Mouse (Mus musculus) gastrocnemius, postnatal 14 days (tissue): ENCODE data around the gene Rpsa. TPM values are rescaled to one million over a fixed set of nuclear protein-coding genes. Genes with fewer than 3 reads are reported as not detected.

Experiments
- DNase-seq: peaks from one replicate; pipeline ENCODE4 v3.0.0; 2021; ENCODE audit warnings: mixed read lengths
- intact Hi-C: fragments of 180-260 bp; cut with DNase I; formaldehyde crosslinking; loops from one replicate; pipeline ENCODE4 v1.15.1; 2025; ENCODE audit warnings: low total_unique reads
- total RNA-seq, 2 experiments: library from RNA; stranded (reverse); gene quantifications; 2 replicates each; pipeline ENCODE4 v1.2.3; 2021

Rpsa gene
- total RNA-seq, 2 experiments from 2014 or later = 554 to 604 TPM

- intact Hi-C loops = no loop called here
- no peak for DNase-seq
These were observed 16.1 kb upstream of the Rpsa start for GRCm38 (mm10) chr9:120111156-120111945.

- no peak for DNase-seq
- intact Hi-C loops = no loop called here
These were observed 15.0 kb upstream of the Rpsa start for GRCm38 (mm10) chr9:120112472-120112871.

- intact Hi-C loops = no loop called here
These were observed 14.0 kb upstream of the Rpsa start for GRCm38 (mm10) chr9:120113456-120113855.

GRCm38 (mm10) chr9:120114051-120114788 is 13.3 kb upstream of the Rpsa start:
- intact Hi-C loops = no loop called here

More at GRCm38 (mm10) chr9:120113456-120113855, 14.0 kb upstream of the Rpsa start:
- no peak for DNase-seq

GRCm38 (mm10) chr9:120114789-120115151 is 12.7 kb upstream of the Rpsa start:
- DNase-seq = no peak
- intact Hi-C loops = no loop called here

More at GRCm38 (mm10) chr9:120114051-120114788, 13.3 kb upstream of the Rpsa start:
- DNase-seq = no peak

GRCm38 (mm10) chr9:120115580-120115979 is 11.9 kb upstream of the Rpsa start:
- intact Hi-C loops = no loop called here
- no peak for DNase-seq

- intact Hi-C loops = no loop called here
- DNase-seq = no peak
These were observed 11.3 kb upstream of the Rpsa start for GRCm38 (mm10) chr9:120116184-120116624.

- intact Hi-C loops = no loop called here
These were observed 9.3 kb upstream of the Rpsa start for GRCm38 (mm10) chr9:120118212-120118611.

GRCm38 (mm10) chr9:120120503-120120902 is 7.0 kb upstream of the Rpsa start:
- intact Hi-C loops = no loop called here
- DNase-seq = no peak

More at GRCm38 (mm10) chr9:120118212-120118611, 9.3 kb upstream of the Rpsa start:
- DNase-seq = no peak

GRCm38 (mm10) chr9:120126868-120127267 is 621 bp upstream of the Rpsa start:
- intact Hi-C loops = no loop called here
- DNase-seq = no peak

- intact Hi-C loops = no loop called here
- no peak for DNase-seq
These were observed 1.8 kb downstream of the Rpsa start for GRCm38 (mm10) chr9:120129276-120129675.

- DNase-seq = no peak
- intact Hi-C loops = no loop called here
These were observed 4.3 kb downstream of the Rpsa start for GRCm38 (mm10) chr9:120131784-120132288.

GRCm38 (mm10) chr9:120132980-120133754 is 5.7 kb downstream of the Rpsa start:
- no peak for DNase-seq
- intact Hi-C loops = no loop called here

GRCm38 (mm10) chr9:120133755-120134475 is 6.4 kb downstream of the Rpsa start:
- DNase-seq = no peak
- intact Hi-C loops = no loop called here

- intact Hi-C loops = no loop called here
These were observed 7.2 kb downstream of the Rpsa start for GRCm38 (mm10) chr9:120134529-120135160.

GRCm38 (mm10) chr9:120135454-120135853 is 8.0 kb downstream of the Rpsa start:
- intact Hi-C loops = no loop called here
- no peak for DNase-seq

More at GRCm38 (mm10) chr9:120134529-120135160, 7.2 kb downstream of the Rpsa start:
- no peak for DNase-seq

- DNase-seq = peak; percentile 66
- intact Hi-C loops = no loop called here
These were observed 13.2 kb downstream of the Rpsa start for GRCm38 (mm10) chr9:120140652-120141051.

- intact Hi-C loops = no loop called here
- DNase-seq = no peak
These were observed 17.0 kb downstream of the Rpsa start for GRCm38 (mm10) chr9:120144474-120144873.
